Mouse (Mus musculus): Measurements from ENCODE around the gene D1Pas1.

The D1Pas1 gene

DNA sequence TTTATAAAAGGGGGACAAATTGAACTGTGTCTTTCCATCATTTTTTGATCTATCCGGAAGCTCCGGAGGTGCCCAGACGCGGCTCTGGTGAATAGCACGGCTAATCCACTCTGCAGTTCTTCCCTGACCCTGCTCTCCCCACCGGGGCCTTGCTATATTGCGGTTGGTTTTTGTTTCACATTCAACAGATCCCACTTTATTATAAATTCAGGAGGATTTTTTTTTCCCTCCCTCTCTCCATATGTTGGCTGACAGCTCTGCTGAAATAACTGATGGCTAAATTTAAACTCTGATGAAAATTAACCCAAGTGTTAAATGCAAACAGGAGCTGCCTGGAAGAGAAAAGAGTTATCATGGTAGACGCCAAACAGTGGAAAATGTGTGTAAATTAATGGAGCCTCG, 21.1 kb downstream of the D1Pas1 start:
- no peak for DNase-seq

DNA sequence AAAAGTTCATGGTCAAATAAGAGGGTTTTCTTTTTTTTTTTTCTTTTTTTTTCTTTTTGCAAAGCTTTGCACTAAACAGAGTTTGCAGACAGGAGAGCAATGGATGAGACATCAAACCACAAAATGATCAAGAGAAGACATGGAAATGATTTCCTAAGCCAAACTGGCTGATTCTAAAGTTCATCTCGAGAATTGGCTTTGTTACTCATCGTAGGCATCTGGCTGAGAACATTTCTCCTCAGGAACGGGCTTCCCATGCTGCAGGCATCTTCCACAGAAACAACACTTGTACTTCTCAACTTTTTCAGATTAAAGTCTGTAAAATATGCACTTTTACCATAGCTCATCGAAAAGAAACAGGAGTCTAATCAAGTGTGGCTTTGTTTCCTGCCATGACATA, 21.6 kb downstream of the D1Pas1 start:
- no peak for DNase-seq

DNA sequence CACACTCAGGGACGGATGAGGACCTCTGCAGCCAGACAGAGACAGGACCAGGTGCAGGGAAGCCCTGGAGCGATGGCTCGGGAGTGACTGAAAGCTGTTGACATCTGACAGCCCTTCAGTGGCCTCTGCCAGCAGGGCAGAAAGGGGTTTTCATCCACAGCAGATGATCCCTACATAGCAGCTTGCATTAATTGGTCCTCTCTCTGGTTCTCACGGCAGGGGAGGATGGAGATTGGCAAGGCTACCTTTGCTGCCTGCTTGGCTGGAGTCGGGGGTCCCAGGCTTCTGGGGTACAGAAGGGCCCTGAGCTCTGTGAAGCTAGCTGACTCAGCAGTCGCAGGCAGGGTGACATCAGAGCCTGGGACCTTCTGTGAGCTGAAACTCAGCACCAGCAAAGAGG, 24.3 kb downstream of the D1Pas1 start:
- no peak for DNase-seq

DNA sequence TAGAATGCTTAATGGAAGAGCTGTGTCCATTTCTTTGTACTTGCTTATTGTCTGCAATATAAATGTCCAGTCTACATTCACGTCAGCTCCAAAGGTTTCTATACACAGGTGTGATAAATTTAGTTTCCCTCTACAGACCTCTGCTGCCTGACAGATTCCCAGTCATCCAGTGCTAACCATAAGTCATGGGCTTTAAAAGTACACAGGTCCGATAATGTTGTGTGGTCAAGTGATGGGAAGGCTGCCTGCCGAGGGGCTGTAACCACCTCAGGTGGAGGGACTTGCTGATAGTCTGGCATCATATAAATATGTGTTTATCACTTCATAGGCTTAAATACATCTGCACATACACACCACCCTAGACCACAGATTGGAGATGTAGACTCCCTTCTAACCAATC, 24.9 kb downstream of the D1Pas1 start:
- no peak for DNase-seq

DNA sequence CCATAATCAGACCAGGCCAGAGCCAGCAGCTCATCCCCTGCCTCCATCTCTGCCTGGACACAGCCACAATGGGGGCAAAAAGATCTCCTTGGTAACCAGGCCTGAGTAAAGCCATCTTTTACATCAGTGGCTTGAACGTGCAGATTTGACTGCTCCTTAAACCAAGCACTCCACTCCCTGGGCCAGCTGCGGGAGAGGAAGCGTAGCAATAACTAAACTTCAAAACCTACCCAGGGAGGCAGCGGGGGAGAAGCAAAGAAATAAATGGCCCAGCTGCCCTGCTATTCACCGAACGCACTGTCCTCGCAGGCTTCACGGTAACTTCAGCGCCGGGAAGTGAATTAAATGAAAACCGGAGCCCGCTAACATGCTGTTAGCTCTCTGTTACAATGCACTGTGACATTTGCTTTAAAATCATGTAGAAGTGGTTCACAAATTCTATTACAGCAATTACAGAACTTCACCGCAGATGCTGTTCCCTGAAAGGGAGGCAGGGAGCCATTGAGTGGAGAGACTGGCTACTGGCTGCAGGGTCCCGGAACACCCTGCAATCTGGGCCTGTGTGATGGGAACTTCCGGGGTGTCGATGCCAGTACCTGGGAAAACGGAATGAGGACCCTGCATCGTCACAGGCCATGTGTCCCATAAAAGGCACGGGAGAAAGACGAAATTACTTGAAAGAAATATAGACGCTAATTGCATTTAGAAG, 30.5 kb downstream of the D1Pas1 start:
- DNase-seq, result no peak

DNA sequence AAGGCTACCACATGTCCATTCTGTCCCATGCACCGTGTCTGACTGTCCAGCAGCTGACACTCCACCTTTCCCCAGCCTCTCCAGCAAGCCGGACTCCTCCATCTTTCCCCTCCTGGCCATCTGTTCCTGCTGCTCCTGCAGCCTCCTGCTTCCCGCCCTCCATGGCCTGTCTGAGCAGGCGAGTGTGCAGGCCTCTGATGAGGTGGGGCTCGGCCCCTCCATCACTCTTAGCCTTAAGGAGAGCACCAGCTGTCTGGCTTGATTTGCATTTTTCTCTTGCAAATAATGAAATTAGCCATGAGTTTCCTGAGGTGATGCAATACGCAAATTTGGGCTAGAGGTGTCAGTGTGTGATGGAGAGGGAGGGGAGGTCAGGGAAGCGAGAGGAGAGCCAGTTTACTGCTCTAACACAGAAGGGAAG, 36.2 kb downstream of the D1Pas1 start:
- DNase-seq, result no peak

DNA sequence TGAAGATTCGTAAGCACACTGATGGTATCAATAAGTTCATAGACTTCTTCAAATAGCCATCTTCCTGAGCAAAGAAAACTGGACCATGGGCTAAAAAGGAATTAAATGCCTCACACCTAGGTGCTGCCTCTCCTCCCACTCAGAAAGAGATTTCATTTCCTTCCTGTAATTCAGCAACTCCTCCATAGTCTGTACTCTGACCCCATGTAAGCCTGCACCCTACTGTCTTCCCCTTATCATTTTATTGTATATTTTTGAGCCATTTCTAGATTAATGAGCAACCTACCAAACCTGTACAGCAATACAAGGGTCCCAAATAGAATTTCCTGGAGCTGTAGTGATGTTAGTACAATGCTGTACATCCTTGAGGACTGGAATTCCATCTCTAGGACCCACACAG, 37.1 kb downstream of the D1Pas1 start:
- no peak for DNase-seq

DNA sequence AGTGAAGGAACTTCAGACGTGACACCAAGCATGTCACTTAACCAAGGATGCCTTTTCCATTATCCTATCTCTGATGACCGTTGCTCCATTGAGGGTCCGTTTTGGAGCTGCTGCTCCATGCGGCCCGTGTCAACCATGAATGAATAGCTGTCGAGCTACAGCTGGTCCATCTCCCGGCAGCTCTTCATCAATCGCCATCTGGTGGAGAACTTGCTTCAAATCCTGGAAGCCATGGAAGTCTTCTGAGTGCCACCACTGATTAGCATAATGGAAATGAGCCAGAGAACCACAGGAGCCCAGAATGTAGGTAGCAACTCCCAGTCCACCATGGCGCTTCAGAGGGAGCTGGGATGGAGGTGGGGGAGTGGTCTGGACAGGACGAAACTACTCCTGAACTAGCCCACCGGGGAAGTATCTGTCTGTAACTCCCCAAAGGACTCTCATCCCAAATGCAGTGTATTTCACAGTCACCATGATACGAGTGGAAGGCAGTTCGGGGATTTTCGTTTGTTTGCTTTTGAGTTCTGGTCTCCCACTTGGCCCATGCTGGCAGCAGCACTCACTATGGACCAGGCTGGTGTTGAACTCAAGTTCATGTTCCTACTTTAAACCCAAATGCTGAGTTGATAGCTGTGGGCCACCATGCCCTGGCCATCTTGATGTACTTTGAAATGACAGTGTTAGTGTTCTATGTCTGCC, 39.2 kb downstream of the D1Pas1 start:
- no peak for DNase-seq

DNA sequence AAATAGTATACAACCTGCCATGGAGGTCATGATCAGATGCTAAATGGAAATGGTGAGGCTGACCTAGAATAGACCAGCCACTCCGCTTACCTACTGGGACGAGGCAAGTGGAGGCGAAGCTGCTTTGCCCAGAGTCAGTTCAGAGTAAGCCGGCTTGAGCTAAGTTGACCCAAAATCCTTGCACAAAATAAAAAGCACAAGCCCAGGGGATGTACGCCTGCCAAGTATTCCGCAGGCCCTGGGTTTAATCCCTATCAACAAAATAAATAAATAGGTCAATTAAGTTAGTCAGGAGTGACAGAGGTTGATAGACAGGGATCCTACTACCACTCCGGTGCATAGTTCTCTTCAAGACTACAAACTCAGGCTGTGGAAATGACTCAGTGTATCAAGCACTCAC, 41.0 kb downstream of the D1Pas1 start:
- DNase-seq, result no peak

DNA sequence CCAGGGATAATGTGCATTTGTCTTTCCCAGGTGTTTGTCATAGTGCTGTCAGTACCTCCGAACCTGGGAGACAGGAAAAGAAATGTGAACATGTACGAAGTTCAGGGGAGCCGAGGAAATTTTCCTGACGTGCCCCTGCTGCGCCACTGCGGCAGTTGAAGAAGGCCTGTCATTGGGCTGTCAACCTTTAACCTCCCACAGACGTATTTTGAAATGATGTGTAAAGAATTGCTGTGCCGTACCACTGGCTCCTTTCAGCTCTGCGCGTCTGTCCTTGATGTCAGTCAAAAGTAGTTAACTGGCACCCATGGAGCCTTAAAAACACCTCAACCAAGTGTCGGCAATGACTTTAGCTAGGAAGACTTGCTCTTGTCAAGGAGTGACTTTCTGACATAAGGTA, 42.9 kb downstream of the D1Pas1 start:
- DNase-seq, result no peak

DNA sequence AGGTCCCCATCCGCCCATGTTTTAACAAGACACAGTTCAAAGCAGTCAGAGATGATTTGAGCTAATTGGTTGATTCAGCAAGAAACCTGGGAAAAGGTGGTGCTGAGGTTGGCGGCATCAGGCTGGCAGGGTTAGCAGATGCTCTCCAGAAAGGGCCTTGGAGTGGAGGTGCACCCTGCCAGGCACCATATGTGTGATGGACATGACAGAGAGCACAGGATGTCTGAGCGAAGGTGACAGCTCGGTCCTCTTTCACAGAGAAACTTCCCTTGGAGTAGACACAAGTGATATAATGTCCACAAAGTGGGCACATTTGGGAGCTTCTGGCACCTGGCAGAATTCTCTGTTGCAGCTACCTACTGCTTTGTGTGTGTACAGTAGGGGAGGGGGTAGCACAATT, 44.4 kb downstream of the D1Pas1 start:
- DNase-seq, result no peak

DNA sequence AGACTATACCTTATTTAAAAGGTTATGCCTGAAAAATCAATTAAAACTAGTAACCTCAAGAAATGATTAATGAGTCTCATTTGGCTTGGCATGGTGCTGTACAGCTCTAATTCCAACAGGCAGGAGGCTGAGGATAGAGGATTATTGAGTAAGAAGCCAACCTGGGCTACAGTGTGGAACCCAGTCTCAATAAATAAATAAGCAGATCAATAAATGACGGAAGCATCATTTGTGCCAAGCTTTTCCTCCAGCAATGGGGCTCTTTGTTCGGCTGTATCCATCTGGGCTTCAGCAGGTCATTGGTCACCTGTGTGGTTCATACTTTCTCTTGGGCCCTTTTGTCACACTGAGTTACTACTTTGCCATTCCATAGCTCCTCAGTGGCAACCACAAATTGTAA, 46.9 kb downstream of the D1Pas1 start:
- no peak for DNase-seq

DNA sequence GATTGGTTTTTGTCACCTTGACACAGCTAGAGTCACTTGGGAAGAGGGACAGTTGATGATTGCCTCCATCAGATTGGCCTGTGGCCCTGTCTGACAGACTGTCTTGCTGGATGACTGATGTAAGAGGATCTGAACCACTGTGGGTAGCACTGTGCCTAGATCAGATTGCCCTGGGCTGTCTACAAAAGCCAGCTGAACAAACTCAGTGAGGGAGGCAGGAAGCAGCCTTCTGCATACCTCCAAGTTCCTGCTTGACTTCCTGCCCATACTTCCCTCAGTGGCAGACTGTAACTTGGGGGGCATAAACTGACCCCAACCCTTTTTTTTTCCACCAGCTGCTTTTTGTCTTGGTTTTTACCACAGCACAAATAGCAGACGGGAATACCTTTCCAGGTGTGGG, 48.5 kb downstream of the D1Pas1 start:
- DNase-seq, result no peak

DNA sequence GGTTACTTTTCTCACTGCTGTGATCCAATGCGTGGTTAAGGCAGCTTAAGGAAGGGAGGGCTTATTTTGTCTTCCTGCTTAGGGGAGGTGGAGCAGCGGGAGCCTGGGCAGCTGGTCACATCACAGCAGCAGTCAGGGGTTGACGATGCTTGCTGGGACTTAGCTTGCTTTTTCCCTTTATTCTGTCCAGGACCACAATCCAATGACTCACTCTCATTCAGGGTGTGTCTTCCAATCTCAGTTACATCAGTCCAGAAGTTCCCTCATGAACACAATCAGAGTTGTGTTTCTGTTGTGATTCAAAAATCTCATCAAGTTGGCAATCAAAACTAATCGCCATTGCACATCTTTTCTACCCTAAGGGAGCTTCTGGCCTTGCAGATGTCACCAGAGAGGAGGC, 48.9 kb downstream of the D1Pas1 start:
- no peak for DNase-seq

DNA sequence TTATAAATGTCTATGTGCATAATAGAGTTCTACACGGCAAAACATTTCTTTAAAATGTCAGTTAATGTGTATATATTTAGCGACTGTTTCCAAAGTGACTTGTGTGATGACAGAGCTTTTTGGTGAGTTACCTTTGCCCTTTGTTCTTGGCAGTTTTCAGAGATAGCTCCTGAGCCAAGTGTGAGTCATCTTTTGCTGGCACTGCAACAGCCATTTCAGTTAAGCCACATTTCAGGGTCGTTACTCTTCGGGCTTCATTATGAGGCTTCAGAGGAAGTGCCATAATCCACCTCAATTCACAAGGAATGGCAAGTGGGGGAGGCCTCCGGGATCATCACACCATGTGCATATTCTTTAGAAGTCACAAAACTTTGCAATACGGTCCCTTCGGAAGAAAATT, 52.8 kb downstream of the D1Pas1 start:
- no peak for DNase-seq
